Mouse (Mus musculus): ENCODE results near the gene Ccdc69.

The Ccdc69 gene

GRCm38 (mm10) chr11:55031211-55031990 lies 46.5 kb downstream of the Ccdc69 start:
- no peak for TF ChIP-seq GATA4 (IDR thresholded peaks at IDR 0.05; ENCODE audit: insufficient replicate concordance, low read length)

DNA sequence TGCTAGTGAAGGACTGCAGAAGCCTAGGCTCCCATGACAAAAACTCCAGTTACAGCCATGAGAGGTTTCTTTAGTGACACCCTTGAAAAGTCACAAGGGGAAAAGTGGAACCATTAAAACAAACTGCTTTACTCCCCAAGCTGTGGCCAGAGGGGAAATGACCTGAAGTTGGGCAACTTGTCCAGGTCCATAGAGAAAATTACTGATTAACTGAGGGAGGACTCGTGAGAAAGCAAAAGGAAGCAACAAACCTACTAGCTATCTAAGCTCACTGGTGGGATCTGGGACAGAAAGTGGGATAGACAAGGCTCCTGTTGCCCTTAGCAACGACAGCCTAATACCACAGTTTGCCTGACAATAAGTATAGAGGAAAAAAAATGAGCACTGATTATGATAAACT lies 49.4 kb downstream of the Ccdc69 start:
- no peak for TF ChIP-seq GATA4 (IDR thresholded peaks at IDR 0.05; ENCODE audit: insufficient replicate concordance, low read length)

GRCm38 (mm10) chr11:55027204-55027855 lies 50.6 kb downstream of the Ccdc69 start:
- no peak for TF ChIP-seq GATA4 (IDR thresholded peaks at IDR 0.05; ENCODE audit: insufficient replicate concordance, low read length)

DNA sequence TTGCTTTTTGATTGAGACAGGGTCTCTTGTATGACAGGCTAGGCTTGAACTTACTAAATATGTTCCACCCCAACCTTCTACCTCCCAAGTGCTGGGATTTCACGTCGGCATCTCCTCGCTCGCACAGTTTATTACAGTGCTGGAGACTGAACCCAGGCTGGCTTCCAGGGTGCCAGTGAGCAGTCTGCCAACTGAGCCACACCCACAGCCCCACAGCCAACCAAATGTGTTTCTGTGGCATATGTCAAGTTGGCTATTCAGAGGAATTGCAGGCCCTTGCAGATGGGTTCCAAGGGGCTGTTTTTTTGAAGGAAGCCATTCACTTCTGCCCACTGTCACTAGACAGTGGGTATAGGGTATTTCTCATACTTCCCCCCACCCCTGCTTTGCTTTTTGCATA lies 52.0 kb downstream of the Ccdc69 start:
- no peak for TF ChIP-seq GATA4 (IDR thresholded peaks at IDR 0.05; ENCODE audit: insufficient replicate concordance, low read length)

- TF ChIP-seq GATA4 (IDR thresholded peaks at IDR 0.05; ENCODE audit: insufficient replicate concordance, low read length), result no peak
Measured at GRCm38 (mm10) chr11:55023583-55023982, 54.3 kb downstream of the Ccdc69 start.

DNA sequence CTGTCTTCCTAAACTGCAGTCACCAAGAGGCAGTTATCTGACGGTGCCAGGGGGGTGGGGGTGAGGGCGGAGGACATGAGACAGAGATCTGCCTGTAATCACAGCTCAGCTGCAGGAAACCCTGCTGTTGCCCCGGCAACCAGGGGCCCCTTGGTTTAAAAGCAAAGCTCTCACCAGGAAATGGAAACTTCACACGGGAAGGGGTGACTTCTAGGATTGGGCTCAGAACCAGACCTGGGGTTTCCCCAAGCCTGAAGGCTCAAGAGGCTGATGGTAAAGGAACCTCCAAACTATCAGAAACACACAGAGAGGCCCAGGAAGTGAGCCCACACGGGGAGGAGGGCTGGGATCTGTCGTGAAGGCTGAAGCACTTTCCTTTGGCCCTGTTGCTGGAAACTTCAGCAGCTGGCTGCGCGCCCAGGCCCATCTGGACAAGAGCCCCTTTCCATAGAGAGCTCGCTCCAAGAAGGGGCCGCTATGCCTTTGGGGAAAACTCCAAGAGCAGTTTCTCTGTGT lies 54.8 kb downstream of the Ccdc69 start:
- peak; percentile 52; the same call in 1 of the 2 replicates for TF ChIP-seq GATA4 (IDR thresholded peaks at IDR 0.05; ENCODE audit: insufficient replicate concordance, low read length)

DNA sequence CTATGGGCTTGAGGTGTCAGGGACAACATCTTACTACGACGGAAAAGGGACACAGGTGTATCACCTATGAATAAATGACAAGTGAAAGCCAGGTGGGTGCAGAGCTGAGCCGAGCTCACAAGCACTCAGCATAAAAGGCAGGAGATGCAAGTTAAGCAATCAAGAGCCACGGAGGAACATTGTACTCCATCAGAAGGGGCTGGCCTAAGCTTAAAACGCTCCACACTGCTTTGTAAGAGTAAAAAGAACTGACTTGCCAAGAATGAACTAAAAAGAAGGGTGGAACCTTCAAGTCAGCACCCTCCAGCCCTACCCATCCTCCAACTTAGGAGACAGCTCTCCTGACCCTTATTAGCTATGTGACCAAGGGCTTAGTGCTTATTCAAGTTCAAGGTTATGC lies 55.4 kb downstream of the Ccdc69 start:
- TF ChIP-seq GATA4 (IDR thresholded peaks at IDR 0.05; ENCODE audit: insufficient replicate concordance, low read length), result no peak

DNA sequence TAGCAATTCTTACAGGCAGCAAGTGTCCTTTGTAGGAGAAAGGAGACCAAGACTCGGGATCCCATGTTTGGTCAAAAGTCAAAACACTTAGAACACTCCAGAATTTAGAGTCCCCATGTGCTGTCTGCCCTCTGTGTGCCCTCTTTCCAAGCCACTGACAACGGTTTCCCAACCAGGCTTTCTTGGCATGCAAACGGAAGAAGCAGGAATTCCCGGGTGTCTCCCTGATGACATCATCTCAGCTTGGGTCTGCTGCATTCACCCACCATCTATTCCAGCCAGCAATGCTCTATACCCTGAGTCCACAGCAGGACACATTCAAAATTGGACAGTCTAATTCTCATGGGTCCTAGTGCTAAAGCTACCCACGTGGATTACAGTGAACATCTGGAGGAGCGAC lies 56.1 kb downstream of the Ccdc69 start:
- no peak for TF ChIP-seq GATA4 (IDR thresholded peaks at IDR 0.05; ENCODE audit: insufficient replicate concordance, low read length)

- TF ChIP-seq GATA4 (IDR thresholded peaks at IDR 0.05; ENCODE audit: insufficient replicate concordance, low read length), result no peak
Measured at GRCm38 (mm10) chr11:55021458-55021857, 56.5 kb downstream of the Ccdc69 start.

DNA sequence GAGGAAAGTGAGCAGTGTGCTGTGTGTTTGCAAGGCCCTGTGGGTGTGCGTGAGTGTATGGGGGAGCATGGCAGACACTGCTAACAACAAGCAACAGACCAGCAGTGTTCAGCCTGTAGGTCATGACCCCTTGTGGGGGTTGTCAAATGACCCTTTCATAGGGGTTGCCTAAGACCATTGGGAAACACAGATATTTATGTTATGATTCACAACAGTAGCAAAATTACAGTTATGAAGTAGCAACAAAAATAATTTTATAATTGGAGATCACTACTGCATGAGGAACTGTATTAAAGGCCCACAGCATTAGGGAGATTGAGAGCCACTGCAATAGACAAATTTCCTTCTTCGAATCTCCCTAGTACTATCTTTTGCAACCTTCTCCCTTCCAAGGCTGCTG lies 58.2 kb downstream of the Ccdc69 start:
- no peak for TF ChIP-seq GATA4 (IDR thresholded peaks at IDR 0.05; ENCODE audit: insufficient replicate concordance, low read length)

- TF ChIP-seq GATA4 (IDR thresholded peaks at IDR 0.05; ENCODE audit: insufficient replicate concordance, low read length), result no peak
Measured at GRCm38 (mm10) chr11:55018034-55018433, 59.9 kb downstream of the Ccdc69 start.

DNA sequence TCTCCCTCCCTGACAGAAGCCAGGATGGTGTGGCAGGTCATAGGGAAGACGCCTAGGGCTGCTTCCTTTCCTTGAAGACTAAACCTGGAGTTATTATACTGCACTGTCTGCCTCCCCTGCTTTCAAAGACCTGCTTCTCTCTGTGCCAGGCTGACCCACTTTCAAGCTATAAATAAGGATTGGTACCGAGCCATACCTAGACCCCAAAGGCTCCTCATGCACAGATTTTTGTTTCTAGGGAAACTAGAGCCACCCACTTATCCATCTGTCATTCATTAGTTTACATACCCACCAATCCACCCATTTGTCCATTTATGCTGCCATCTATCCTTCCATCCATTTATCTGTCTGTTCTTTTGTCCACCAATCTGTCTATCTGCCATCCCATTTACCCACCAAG lies 60.7 kb downstream of the Ccdc69 start:
- no peak for TF ChIP-seq GATA4 (IDR thresholded peaks at IDR 0.05; ENCODE audit: insufficient replicate concordance, low read length)

DNA sequence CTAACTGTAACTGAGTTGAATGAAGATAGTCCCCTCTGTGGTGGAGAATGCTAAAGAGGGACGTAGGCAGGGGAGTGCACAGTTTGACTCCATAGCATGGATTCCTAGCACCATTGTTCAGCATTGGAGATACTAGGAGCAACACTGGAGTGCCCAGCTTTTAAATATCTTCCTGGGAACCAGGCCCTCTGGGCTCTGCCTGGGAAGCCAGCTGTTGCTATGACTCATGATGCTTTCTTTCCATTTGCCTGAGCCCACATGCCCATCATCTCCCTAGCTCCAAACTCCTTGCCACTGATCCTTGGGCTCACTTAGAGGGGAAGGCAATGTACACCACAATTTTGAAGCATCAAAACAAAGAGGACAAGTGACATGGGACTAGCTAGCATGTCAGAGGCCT lies 61.2 kb downstream of the Ccdc69 start:
- TF ChIP-seq GATA4 (IDR thresholded peaks at IDR 0.05; ENCODE audit: insufficient replicate concordance, low read length), result no peak

DNA sequence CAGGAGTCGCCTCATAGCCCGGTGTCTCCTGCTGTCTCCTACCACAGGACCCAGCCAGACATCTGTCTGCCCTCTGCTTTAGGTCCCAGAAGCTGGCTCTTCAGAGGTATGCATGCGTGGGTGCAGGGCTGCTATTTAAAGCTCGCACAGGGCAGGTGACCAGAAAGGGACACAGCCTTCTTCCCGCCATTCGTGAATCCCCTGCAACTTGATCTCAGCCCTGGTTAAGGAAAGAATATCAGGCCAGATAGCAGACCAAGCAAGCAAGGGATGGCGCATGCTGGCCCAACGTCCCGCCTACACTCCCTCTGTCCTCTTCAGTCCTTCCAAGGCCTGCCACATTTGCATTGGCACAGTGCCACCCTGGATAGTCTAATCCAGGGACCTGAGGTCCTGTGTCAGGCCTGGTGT lies 62.1 kb downstream of the Ccdc69 start:
- TF ChIP-seq GATA4 (IDR thresholded peaks at IDR 0.05; ENCODE audit: insufficient replicate concordance, low read length), result no peak

DNA sequence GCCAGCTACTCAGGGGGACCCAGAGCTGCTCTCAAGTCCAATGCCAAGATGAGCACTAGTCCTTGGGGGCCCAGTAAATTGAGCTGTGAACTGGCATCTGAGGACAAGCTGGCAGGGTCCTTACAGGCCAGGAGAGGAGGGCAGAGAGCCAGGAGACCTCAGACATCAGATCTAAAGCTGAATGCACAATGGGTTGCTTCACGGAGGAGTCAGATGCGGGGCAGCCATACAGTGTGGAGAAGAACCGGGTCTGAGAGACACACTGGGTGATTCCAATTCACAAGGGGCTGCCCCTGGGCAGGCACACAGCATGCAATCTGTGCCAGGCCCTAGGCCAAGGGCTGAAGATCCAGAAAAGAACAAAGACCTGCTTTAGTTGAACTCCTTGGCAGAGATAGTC lies 62.7 kb downstream of the Ccdc69 start:
- TF ChIP-seq GATA4 (IDR thresholded peaks at IDR 0.05; ENCODE audit: insufficient replicate concordance, low read length), result no peak

DNA sequence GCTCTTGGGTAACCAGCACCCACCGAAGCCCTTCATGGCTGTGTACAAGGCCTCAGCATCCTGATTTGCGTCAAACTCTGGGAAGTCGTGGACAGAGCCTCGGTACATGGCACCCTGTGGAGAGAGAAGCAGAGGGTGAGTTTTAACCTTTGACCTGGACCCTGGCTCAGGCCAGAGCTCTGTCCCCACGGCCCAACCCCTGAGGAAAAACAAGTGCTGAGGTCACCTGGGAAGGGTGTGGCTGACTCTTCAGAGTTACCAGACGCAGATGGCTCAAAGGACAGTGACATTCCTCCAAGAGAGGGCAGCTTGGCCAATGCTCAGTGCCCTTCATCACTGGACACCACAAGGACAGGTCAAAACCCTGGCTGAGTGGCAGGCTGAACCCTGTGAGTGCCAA lies 64.1 kb downstream of the Ccdc69 start:
- no peak; the same call in 1 of the 2 replicates for TF ChIP-seq GATA4 (IDR thresholded peaks at IDR 0.05; ENCODE audit: insufficient replicate concordance, low read length)

Data from liver, adult (tissue).